In the genomic region with DNA sequence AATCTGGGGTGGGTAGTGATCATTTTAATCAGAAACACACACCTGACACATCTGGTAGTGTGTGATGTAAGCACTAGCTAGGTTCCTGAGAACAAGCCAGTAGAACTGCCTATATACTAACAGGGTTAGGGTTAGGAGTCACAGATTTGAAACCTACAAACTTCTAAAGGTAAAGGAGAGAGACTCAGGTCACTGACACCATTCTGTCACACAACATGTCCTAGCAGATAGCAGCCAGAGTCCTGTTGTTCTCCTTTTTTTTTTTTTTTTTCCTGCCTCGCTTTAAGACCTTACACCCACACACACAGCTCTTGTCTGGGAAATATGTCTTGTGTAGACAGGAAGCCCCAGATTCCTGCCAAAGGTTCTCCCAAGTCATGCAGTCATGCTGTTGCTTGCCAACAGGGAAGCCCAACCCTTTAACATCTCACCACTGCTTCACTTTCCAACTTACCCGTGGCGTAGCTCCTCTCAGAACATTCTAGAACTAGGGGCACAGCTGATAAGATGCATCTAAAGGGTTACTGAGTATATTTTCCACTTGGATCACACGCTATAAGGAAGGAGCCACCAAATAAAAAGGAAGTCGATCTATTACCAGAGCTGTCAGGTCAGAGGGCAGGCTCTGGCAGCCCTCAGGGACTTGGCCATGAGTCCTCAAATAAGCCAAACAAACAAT, we compare ENCODE assay signal across 10 mouse cellular contexts. TPM values are rescaled to one million over a fixed set of nuclear protein-coding genes. Genes with fewer than 3 reads are reported as not detected.
DNase-seq lines count a peak whose midpoint lies in the region; ATAC-seq and TF ChIP-seq lines count a peak whose summit lies in the region.
"Had no signal": no experiment of that assay in that cellular context is flagged by ENCODE, and none has a peak within 500 bp of the region (broad histone marks: within the 10 kb centered on the region; RNA-seq: fewer than 3 reads in every experiment).

No protein-coding gene starts in this region.

- H3K27ac ChIP-seq in liver, postnatal 0 days (ENCODE audit: low read depth): 0 out of 2 replicates have a peak overlapping the region, but pooled peaks have one; percentile 12
- no peak overlapping the region for H3K27ac ChIP-seq in liver, embryonic 11.5 days (ENCODE audit: low read depth, low read length)
- H3K27ac ChIP-seq in kidney, postnatal 0 days: peak overlapping the region; percentile 8; the same call in 1 of the 2 replicates
- H3K27ac ChIP-seq in stomach, postnatal 0 days (replicated peaks): peak overlapping the region; percentile 56
- no peak overlapping the region; the same call in 1 of the 2 replicates for H3K27ac ChIP-seq in left cerebral cortex, adult 2 months
- H3K27ac ChIP-seq: embryonic facial prominence, embryonic 12.5 days; limb, embryonic 13.5 days had no signal

- TF ChIP-seq CTCF in liver, postnatal 0 days (IDR thresholded peaks at IDR 0.05; ENCODE audit: low read depth): no peak
- TF ChIP-seq CTCF in kidney, postnatal 0 days (IDR thresholded peaks at IDR 0.05; ENCODE audit: low read depth): no peak
- no peak for TF ChIP-seq CTCF in stomach, postnatal 0 days (IDR thresholded peaks at IDR 0.05; ENCODE audit: low read depth)
- no peak for TF ChIP-seq CTCF in left cerebral cortex, adult 2 months (IDR thresholded peaks at IDR 0.05)

- 65% methylated on average over 5 of the region's 5 CpGs for WGBS in liver, postnatal 0 days (ENCODE audit: insufficient replicate concordance)
- WGBS in liver, embryonic 11.5 days: 66% methylated on average over 5 of the region's 5 CpGs
- 43% methylated on average over 5 of the region's 5 CpGs for WGBS in kidney, postnatal 0 days
- 18% methylated on average over 5 of the region's 5 CpGs for WGBS in stomach, postnatal 0 days

- H3K4me2 ChIP-seq in liver, postnatal 0 days (ENCODE audit: low read depth, low read length): no peak overlapping the region
- no peak overlapping the region for H3K4me2 ChIP-seq in liver, embryonic 11.5 days
- no peak overlapping the region for H3K4me2 ChIP-seq in kidney, postnatal 0 days (ENCODE audit: low read length)
- H3K4me2 ChIP-seq in stomach, postnatal 0 days (replicated peaks; ENCODE audit: low read depth): 0 out of 2 replicates have a peak overlapping the region, but pooled peaks have one; percentile 18
- H3K4me2 ChIP-seq: embryonic facial prominence, embryonic 12.5 days; limb, embryonic 13.5 days had no signal

- intact Hi-C loops in left cerebral cortex, adult 2 months (cut with DNase I): no loop called here

- no peak overlapping the region for H3K4me3 ChIP-seq in liver, postnatal 0 days (ENCODE audit: low read depth, low read length)
- H3K4me3 ChIP-seq in liver, embryonic 11.5 days (ENCODE audit: low read depth, low read length): no peak overlapping the region
- no peak overlapping the region for H3K4me3 ChIP-seq in kidney, postnatal 0 days (replicated peaks; ENCODE audit: low read depth, low read length)
- no peak overlapping the region for H3K4me3 ChIP-seq in stomach, postnatal 0 days (ENCODE audit: low read depth, low read length)
- H3K4me3 ChIP-seq in left cerebral cortex, adult 2 months: no peak overlapping the region
- H3K4me3 ChIP-seq: embryonic facial prominence, embryonic 12.5 days; limb, embryonic 13.5 days had no signal

- 0 out of 2 replicates have a peak, but pooled peaks have one; percentile 17 for ATAC-seq in liver, postnatal 0 days
- ATAC-seq in liver, embryonic 11.5 days (replicated peaks; ENCODE audit: low FRiP score): no peak
- ATAC-seq in kidney, postnatal 0 days (replicated peaks; ENCODE audit: low FRiP score, low read depth): no peak
- peak; percentile 76; the same call in 1 of the 2 replicates for ATAC-seq in stomach, postnatal 0 days (ENCODE audit: low FRiP score, low TSS enrichment)

- H3K36me3 ChIP-seq in liver, postnatal 0 days (replicated peaks; ENCODE audit: insufficient read depth, low read length): no peaks in the 10 kb centered on the region; the same call in 1 of the 2 replicates
- H3K36me3 ChIP-seq in liver, embryonic 11.5 days (ENCODE audit: control insufficient read depth, insufficient read depth, low read length): no peaks in the 10 kb centered on the region
- H3K36me3 ChIP-seq in kidney, postnatal 0 days (ENCODE audit: insufficient read depth, low read length): no peaks in the 10 kb centered on the region
- no peaks in the 10 kb centered on the region for H3K36me3 ChIP-seq in stomach, postnatal 0 days (ENCODE audit: control insufficient read depth, insufficient read depth, low read length)
- H3K36me3 ChIP-seq: embryonic facial prominence, embryonic 12.5 days; limb, embryonic 13.5 days had no signal

- TF ChIP-seq EP300 in liver, postnatal 0 days (IDR thresholded peaks at IDR 0.05; ENCODE audit: low read depth): no peak
- TF ChIP-seq EP300 in stomach, postnatal 0 days (optimal IDR thresholded peaks at IDR 0.05): no peak

- no peaks in the 10 kb centered on the region for H3K27me3 ChIP-seq in liver, postnatal 0 days (ENCODE audit: insufficient read depth, low read length)
- no peaks in the 10 kb centered on the region for H3K27me3 ChIP-seq in liver, embryonic 11.5 days (replicated peaks; ENCODE audit: control insufficient read depth, insufficient read depth, low read length)
- no peaks in the 10 kb centered on the region for H3K27me3 ChIP-seq in kidney, postnatal 0 days (ENCODE audit: insufficient read depth, low read length)
- H3K27me3 ChIP-seq in stomach, postnatal 0 days (ENCODE audit: control insufficient read depth, insufficient read depth, low read length): no peaks in the 10 kb centered on the region
- H3K27me3 ChIP-seq: embryonic facial prominence, embryonic 12.5 days; limb, embryonic 13.5 days had no signal

- no peaks in the 10 kb centered on the region for H3K4me1 ChIP-seq in liver, postnatal 0 days (ENCODE audit: insufficient read depth)
- no peaks in the 10 kb centered on the region for H3K4me1 ChIP-seq in liver, embryonic 11.5 days (replicated peaks; ENCODE audit: control insufficient read depth, insufficient read depth, low read length)
- H3K4me1 ChIP-seq in kidney, postnatal 0 days (replicated peaks; ENCODE audit: insufficient read depth, low read length): no peaks in the 10 kb centered on the region
- 0 out of 2 replicates have a peak, but pooled peaks cover 5% of the 10 kb centered on the region for H3K4me1 ChIP-seq in stomach, postnatal 0 days (replicated peaks; ENCODE audit: control insufficient read depth, insufficient read depth)
- H3K4me1 ChIP-seq: embryonic facial prominence, embryonic 12.5 days; limb, embryonic 13.5 days had no signal

- H3K9me3 ChIP-seq in liver, postnatal 0 days (ENCODE audit: low read length): no peaks in the 10 kb centered on the region
- H3K9me3 ChIP-seq in liver, embryonic 11.5 days (ENCODE audit: control insufficient read depth, low read length): no peaks in the 10 kb centered on the region
- no peaks in the 10 kb centered on the region for H3K9me3 ChIP-seq in kidney, postnatal 0 days (replicated peaks; ENCODE audit: low read length)
- no peaks in the 10 kb centered on the region for H3K9me3 ChIP-seq in stomach, postnatal 0 days (ENCODE audit: control insufficient read depth, low read length)
- H3K9me3 ChIP-seq: embryonic facial prominence, embryonic 12.5 days; limb, embryonic 13.5 days had no signal

- H3K9ac ChIP-seq in liver, postnatal 0 days (replicated peaks): no peak overlapping the region
- no peak overlapping the region for H3K9ac ChIP-seq in liver, embryonic 11.5 days (ENCODE audit: low read depth, low read length)
- no peak overlapping the region for H3K9ac ChIP-seq in kidney, postnatal 0 days (ENCODE audit: low read depth, low read length)
- no peak overlapping the region for H3K9ac ChIP-seq in stomach, postnatal 0 days (ENCODE audit: low read length)
- H3K9ac ChIP-seq: embryonic facial prominence, embryonic 12.5 days; limb, embryonic 13.5 days had no signal

- DNase-seq in liver, postnatal 0 days: peak; percentile 16
- DNase-seq in liver, embryonic 11.5 days (ENCODE audit: low spot score): no peak
- DNase-seq in gastrocnemius, adult 8-10 months (ENCODE audit: low spot score in 2 of 2): peak; percentile 56 to 58
- DNase-seq in kidney, postnatal 0 days (ENCODE audit: low spot score): peak; percentile 72
- DNase-seq in stomach, postnatal 0 days (ENCODE audit: low spot score): peak; percentile 19
- DNase-seq in left cerebral cortex, adult 2 months (ENCODE audit: extremely low spot score in 1 of 2, low spot score in 2 of 2): no peak
- no peak for DNase-seq in spleen, postnatal 4 days (ENCODE audit: low spot score in 2 of 2)
- DNase-seq in cerebellum, adult 9-10 months: no peak

RNA-seq across cellular contexts. Expression of a gene that starts 45.8 kb away (rescaled TPM):
- 1.6 TPM in 2 replicates for polyA plus RNA-seq in liver, postnatal 0 days (2015; fragmentation: Nextera tagmentation; extraction: Ambion mirVana)
- polyA plus RNA-seq in liver, embryonic 11.5 days (2014; fragmentation: Nextera tagmentation; extraction: Ambion mirVana): 8.2 and 8.3 TPM in 2 replicates
- 1 to 10 TPM; 6.1 to 9.7 (median 7.1) TPM for total RNA-seq in gastrocnemius, adult 8-10 months (2022)
- polyA plus RNA-seq in kidney, postnatal 0 days (2015; fragmentation: Nextera tagmentation; extraction: Ambion mirVana): 4.3 and 4.4 TPM in 2 replicates
- polyA plus RNA-seq in stomach, postnatal 0 days (2015; fragmentation: Nextera tagmentation; extraction: Ambion mirVana): 2.2 and 2.4 TPM in 2 replicates
- 10 to 100 TPM; 22.1 to 25.6 TPM for total RNA-seq in left cerebral cortex, adult 2 months (2021)

Comparison
In these comparisons a context has a peak if more than half of its experiments do, and no peak if none do; other contexts are left out.
1. ATAC-seq: peak in liver, postnatal 0 days (single experiment) and stomach, postnatal 0 days (single experiment); none in liver, embryonic 11.5 days (single experiment) and kidney, postnatal 0 days (single experiment).
2. DNase-seq: peak in liver, postnatal 0 days (single experiment), gastrocnemius, adult 8-10 months (2 of 2), kidney, postnatal 0 days (single experiment) and stomach, postnatal 0 days (single experiment); none in liver, embryonic 11.5 days (single experiment), left cerebral cortex, adult 2 months (0 of 2), spleen, postnatal 4 days (0 of 2) and cerebellum, adult 9-10 months (single experiment).
3. H3K27ac ChIP-seq: peak in liver, postnatal 0 days (single experiment), kidney, postnatal 0 days (single experiment) and stomach, postnatal 0 days (single experiment); none in liver, embryonic 11.5 days (single experiment) and left cerebral cortex, adult 2 months (single experiment).